Mouse (Mus musculus) kidney, postnatal 25 days (tissue): ENCODE data around the gene Mrpl46.
A peak's percentile ranks its signal among the peaks of the same experiment; 100 is the strongest.

Experiments used
- DNase-seq, 2 experiments: peaks; one replicate each; pipeline ENCODE4 v3.0.0; 2021; ENCODE audit warnings: mixed read lengths in 2 of 2

The Mrpl46 gene

DNA sequence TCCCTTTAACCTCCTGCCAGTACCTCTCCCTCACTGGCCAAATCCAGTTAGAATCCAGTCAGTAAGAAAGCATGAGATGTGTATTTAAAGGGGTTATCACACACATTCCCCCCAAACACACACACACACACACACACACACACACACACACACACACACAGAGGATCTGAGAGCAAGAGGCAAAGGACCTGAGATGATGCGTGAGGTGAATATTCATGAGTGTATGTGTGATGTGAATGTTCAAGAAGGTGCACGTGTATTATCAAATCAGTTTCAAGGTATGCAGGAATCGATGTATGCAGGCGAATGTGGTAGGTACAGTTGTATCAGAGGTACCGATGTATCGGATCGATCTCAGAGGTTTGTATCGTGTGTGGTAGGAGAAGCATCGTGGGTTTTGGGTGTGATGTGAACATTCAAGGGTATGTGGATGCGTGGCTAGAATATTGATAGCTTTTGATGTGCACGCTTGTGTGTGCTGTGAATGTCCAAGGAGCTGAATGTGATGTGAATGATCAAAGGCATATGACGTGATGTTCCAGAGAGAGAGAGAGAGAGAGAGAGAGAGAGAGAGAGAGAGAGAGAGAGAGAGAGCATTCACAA, 15.3 kb downstream of the Mrpl46 start:
- DNase-seq: no peak

- DNase-seq: peak; percentile 76 to 78
These were observed 17.2 kb downstream of the Mrpl46 start for GRCm38 (mm10) chr7:78766019-78766683.

- no peak for DNase-seq
These were observed 18.1 kb downstream of the Mrpl46 start for GRCm38 (mm10) chr7:78765215-78765631.

DNA sequence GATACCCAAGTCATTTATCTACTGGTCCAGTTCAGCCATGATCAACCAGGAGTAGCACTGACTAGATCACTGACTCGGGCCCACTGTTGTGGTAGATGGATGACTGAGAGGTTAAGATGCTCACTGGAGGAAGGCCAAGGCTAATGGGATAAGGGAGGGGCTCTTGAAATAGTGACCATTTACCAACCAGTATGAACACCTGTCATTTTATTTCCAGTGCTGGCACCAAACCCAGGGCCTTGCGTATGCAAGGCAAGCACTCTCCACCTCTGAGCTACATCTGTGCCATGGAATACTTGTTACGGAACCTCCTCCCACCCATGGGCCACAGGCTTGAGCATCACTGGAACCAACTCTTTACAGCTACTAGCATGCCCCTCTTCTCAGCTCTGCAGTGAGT, 19.5 kb downstream of the Mrpl46 start:
- DNase-seq: no peak

DNA sequence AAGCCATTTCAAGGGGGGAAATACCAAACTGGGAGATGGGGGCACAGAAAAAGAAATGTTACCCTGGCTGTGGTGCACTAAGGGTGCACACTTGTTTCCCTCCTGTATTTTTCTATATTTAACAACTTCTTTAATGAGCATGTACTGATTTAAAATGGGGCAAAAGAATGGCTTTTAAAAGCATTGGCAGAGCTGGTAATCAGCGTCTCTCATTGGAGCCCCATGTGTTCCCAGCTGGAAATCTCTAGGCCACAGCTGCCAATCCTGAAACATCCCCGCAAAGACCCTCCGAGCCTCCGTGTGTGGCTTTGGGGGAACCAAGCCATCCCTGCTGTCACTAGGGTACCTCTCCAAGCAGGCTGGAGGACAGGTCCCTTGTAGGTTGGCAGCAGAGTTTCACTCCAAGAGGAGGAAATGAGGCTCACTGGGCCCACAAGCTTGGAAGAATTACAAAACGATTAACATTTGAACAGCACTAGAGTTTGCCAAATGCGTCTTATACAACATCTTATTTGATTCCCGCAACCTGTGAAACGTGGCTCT, 28.8 kb downstream of the Mrpl46 start:
- DNase-seq: no peak

- no peak for DNase-seq
These were observed 29.4 kb downstream of the Mrpl46 start for GRCm38 (mm10) chr7:78753752-78754457.

DNA sequence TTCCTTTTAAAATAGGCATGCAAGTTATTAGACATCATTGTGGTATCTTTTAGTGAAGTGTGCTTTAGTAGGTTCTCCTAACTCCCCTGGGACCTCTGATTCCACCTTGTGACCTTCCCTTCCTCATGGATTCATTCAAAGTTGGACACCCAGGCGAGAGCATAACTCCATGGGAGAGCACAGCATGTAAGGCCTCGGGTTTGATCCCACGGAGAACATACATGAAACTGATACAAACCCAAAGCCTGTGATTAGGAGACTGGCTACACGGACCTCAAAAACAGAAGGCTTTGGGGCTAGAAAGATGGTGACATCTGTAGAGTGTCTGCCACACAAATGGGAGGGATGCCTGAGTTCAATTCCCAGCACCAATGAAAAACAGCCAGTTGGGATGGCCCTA, 30.4 kb downstream of the Mrpl46 start:
- DNase-seq: no peak

GRCm38 (mm10) chr7:78743731-78744385, 39.5 kb downstream of the Mrpl46 start:
- no peak for DNase-seq

DNA sequence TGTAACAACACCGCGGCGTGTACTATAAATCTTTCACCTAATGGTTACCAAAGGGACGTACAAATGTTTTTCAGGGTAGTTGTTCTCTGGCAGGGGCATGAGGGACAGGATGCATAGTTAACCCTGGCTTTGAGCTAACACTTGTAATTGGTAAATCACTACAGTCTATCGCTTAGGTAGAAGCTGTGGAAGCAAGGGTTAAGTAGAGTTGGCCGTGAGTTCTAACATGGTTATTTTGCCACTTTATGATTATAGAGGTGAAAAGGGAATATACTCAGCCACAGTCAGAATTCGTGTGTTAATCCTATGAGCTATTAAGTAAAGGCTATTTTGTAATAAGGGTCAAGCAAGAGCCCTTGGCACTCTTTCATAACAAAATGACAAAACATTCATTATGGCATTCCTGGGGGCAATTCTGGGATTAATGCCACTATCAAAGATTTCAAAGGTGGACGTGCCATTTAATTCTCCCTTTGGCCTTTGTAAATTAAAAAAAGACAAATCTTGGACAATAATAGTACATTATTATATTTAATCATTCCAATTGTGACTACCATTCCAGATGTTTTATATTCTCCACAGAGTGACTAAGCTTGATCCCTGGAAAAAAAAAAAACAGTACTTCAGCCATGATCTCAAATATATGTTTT, 43.9 kb downstream of the Mrpl46 start:
- DNase-seq: no peak

DNA sequence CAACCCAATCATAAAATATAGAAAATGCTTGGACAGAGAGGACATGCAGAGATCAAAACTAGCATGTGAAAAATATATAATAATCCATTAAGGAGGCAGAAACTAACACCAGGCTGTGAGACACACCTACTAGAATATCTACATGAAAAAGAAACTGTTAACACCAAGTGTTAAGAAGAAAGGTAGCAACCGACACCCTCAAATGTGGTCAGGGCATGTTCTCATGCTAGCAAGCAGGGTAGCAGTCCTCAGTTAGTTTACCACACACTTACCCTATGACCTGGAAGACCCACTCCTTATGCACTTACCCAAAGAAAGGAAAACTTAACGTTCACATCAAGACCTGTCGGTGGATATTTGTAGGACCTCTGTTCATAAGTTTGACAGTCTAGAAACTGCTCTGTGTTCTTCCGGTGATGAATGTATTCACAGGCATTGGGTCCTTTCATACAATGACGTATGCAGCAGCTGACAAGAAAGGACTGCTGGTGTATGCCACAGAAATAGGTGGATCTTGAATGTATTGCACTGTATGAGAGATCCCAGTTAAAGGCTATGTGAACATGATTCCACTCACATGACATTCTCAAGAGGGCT, 45.6 kb downstream of the Mrpl46 start, which contains the start of gene Ntrk3:
Ntrk3 (minus strand) TSS at position 399 of the 597 bp plus-strand sequence.
- no peak for DNase-seq

GRCm38 (mm10) chr7:78737196-78737595, 46.1 kb downstream of the Mrpl46 start:
- no peak for DNase-seq

GRCm38 (mm10) chr7:78731391-78731790, 51.9 kb downstream of the Mrpl46 start:
- no peak for DNase-seq
